ENCODE assay signal across 12 mouse cellular contexts in the genomic region with DNA sequence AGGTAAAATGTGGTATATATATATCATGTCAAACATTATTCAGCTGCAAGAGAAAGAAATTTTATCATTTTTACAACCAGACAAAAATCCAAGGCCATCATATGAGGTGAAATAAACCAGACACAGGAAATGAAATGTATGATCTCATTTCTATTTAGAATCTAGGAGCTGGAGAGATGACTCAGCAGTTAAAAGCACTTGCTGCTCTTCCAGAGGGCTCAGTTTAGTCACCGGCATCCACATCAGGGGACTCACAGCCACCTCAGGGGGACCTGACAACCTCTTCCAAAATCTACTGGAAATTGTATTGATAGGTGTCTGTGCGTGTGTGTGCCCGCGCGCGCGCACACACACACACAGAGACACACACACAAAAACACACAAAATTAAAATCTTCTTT.
"Had no signal": no experiment of that assay in that cellular context is flagged by ENCODE, and none has a peak within 500 bp of the region (broad histone marks: within the 10 kb centered on the region; RNA-seq: fewer than 3 reads in every experiment).

No protein-coding gene starts in this region.

- DNase-seq: kidney, postnatal 25 days; lung, adult 2 months; lung, postnatal 4 days; midbrain, embryonic 14.5 days; thymus, postnatal 4 days had no signal

- H3K9me3 ChIP-seq: limb, embryonic 10.5 days; liver, embryonic 15.5 days; midbrain, embryonic 10.5 days; neural tube, embryonic 12.5 days had no signal

- H3K27me3 ChIP-seq: liver, embryonic 15.5 days; neural tube, embryonic 12.5 days had no signal

- H3K27ac ChIP-seq: left cerebral cortex, adult 2 months; limb, embryonic 10.5 days; liver, embryonic 15.5 days; midbrain, embryonic 10.5 days; neural tube, embryonic 12.5 days; stomach, postnatal 0 days had no signal

- H3K36me3 ChIP-seq: limb, embryonic 10.5 days; liver, embryonic 15.5 days; midbrain, embryonic 10.5 days; neural tube, embryonic 12.5 days had no signal

- H3K4me1 ChIP-seq: limb, embryonic 10.5 days; liver, embryonic 15.5 days; midbrain, embryonic 10.5 days; neural tube, embryonic 12.5 days had no signal

- H3K4me3 ChIP-seq: left cerebral cortex, adult 2 months; limb, embryonic 10.5 days; liver, embryonic 15.5 days; midbrain, embryonic 10.5 days; myocyte; neural tube, embryonic 12.5 days had no signal
